Mouse (Mus musculus): Measurements from ENCODE around the gene Cacna1e. TPM values are rescaled to one million over a fixed set of nuclear protein-coding genes. Genes with fewer than 3 reads are reported as not detected.

Cacna1e gene
- polyA plus RNA-seq, 2 experiments = 0.02 to 0.03 TPM

DNA sequence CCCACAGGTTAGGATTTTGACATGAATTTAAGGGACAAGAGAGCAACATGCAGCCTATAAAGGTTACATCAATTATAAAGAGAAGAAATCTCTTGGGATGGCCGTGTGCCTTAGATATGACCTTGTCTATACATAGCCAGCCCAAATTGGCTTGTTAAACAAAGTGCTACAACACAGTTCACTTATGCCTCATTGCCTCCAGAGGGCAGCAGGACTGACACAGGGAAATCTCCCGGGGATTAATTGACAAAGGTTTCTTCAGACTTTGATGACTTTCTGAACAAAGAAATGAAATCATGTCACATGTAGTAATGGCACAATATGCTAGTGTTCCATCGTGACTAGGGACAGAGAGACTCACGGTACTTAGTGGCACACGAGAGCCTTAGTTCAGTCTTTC lies 5.9 kb upstream of the Cacna1e start:
- no peak overlapping the region for H3K4me3 ChIP-seq (ENCODE audit: insufficient read depth in 1 of 2, low read depth in 2 of 2, low read length in 2 of 2)
- H3K9ac ChIP-seq (replicated peaks) = no peak overlapping the region
- H3K4me2 ChIP-seq (ENCODE audit: low read depth) = no peak overlapping the region
- no peaks in the 10 kb centered on the region for H3K27me3 ChIP-seq (ENCODE audit: control insufficient read depth, insufficient read depth, low read length)
- 59% methylated on average over 5 of the region's 5 CpGs for WGBS (ENCODE audit: insufficient replicate concordance)
- no peaks in the 10 kb centered on the region for H3K36me3 ChIP-seq (replicated peaks; ENCODE audit: control insufficient read depth, insufficient read depth, low read depth)
- H3K4me1 ChIP-seq (replicated peaks; ENCODE audit: control insufficient read depth in 2 of 2, insufficient read depth in 2 of 2, low read length in 1 of 2) = no peaks in the 10 kb centered on the region
- no peak for DNase-seq (ENCODE audit: low read depth in 3 of 3, low spot score in 3 of 3)
- H3K27ac ChIP-seq = no peak overlapping the region
- H3K9me3 ChIP-seq (ENCODE audit: control insufficient read depth, low read length) = no peaks in the 10 kb centered on the region
- ATAC-seq (ENCODE audit: insufficient read depth) = no peak
- no peak for TF ChIP-seq EP300 (IDR thresholded peaks at IDR 0.05; ENCODE audit: low read depth)
- no peak for TF ChIP-seq CTCF (IDR thresholded peaks at IDR 0.05; ENCODE audit: low read depth)

- ATAC-seq (ENCODE audit: insufficient read depth) (no peak), DNase-seq (ENCODE audit: low read depth in 3 of 3, low spot score in 3 of 3) (no peak)
- no peaks in the 10 kb centered on the region for H3K36me3 ChIP-seq (replicated peaks; ENCODE audit: control insufficient read depth, insufficient read depth, low read depth)
- H3K27ac ChIP-seq = no peak overlapping the region
- no peak overlapping the region for H3K4me2 ChIP-seq (ENCODE audit: low read depth)
- no peak overlapping the region for H3K9ac ChIP-seq (replicated peaks)
- no peaks in the 10 kb centered on the region for H3K4me1 ChIP-seq (replicated peaks; ENCODE audit: control insufficient read depth in 2 of 2, insufficient read depth in 2 of 2, low read length in 1 of 2)
- TF ChIP-seq CTCF (IDR thresholded peaks at IDR 0.05; ENCODE audit: low read depth) = no peak
- no peak for TF ChIP-seq EP300 (IDR thresholded peaks at IDR 0.05; ENCODE audit: low read depth)
- 73% methylated on average over 5 of the region's 5 CpGs for WGBS (ENCODE audit: insufficient replicate concordance)
- H3K9me3 ChIP-seq (ENCODE audit: control insufficient read depth, low read length) = no peaks in the 10 kb centered on the region
- peaks cover 3% of the 10 kb centered on the region for H3K27me3 ChIP-seq (ENCODE audit: control insufficient read depth, insufficient read depth, low read length)
- H3K4me3 ChIP-seq (ENCODE audit: insufficient read depth in 1 of 2, low read depth in 2 of 2, low read length in 2 of 2) = no peak overlapping the region
Measured at GRCm38 (mm10) chr1:154888495-154888894, 4.2 kb upstream of the Cacna1e start.

GRCm38 (mm10) chr1:154888018-154888417 lies 3.7 kb upstream of the Cacna1e start:
- peaks cover 6% of the 10 kb centered on the region for H3K27me3 ChIP-seq (ENCODE audit: control insufficient read depth, insufficient read depth, low read length)
- no peak overlapping the region for H3K4me3 ChIP-seq (ENCODE audit: insufficient read depth in 1 of 2, low read depth in 2 of 2, low read length in 2 of 2)
- H3K9me3 ChIP-seq (ENCODE audit: control insufficient read depth, low read length) = no peaks in the 10 kb centered on the region
- TF ChIP-seq CTCF (IDR thresholded peaks at IDR 0.05; ENCODE audit: low read depth) = no peak
- no peak for TF ChIP-seq EP300 (IDR thresholded peaks at IDR 0.05; ENCODE audit: low read depth)
- no peak overlapping the region for H3K27ac ChIP-seq
- H3K4me1 ChIP-seq (replicated peaks; ENCODE audit: control insufficient read depth in 2 of 2, insufficient read depth in 2 of 2, low read length in 1 of 2) = no peaks in the 10 kb centered on the region
- no peak overlapping the region for H3K9ac ChIP-seq (replicated peaks)
- no peaks in the 10 kb centered on the region for H3K36me3 ChIP-seq (replicated peaks; ENCODE audit: control insufficient read depth, insufficient read depth, low read depth)
- 60% methylated on average over 5 of the region's 5 CpGs for WGBS (ENCODE audit: insufficient replicate concordance)
- no peak overlapping the region for H3K4me2 ChIP-seq (ENCODE audit: low read depth)
- ATAC-seq (ENCODE audit: insufficient read depth) (no peak), DNase-seq (ENCODE audit: low read depth in 3 of 3, low spot score in 3 of 3) (no peak)

- H3K36me3 ChIP-seq (replicated peaks; ENCODE audit: control insufficient read depth, insufficient read depth, low read depth) = no peaks in the 10 kb centered on the region
- DNase-seq (ENCODE audit: low read depth in 3 of 3, low spot score in 3 of 3) (no peak), ATAC-seq (ENCODE audit: insufficient read depth) (no peak)
- 52% methylated on average over 3 of the region's 3 CpGs for WGBS (ENCODE audit: insufficient replicate concordance)
- no peak overlapping the region for H3K4me2 ChIP-seq (ENCODE audit: low read depth)
- H3K27me3 ChIP-seq (ENCODE audit: control insufficient read depth, insufficient read depth, low read length) = peaks cover 9% of the 10 kb centered on the region
- H3K4me3 ChIP-seq (ENCODE audit: insufficient read depth in 1 of 2, low read depth in 2 of 2, low read length in 2 of 2) = no peak overlapping the region
- H3K9me3 ChIP-seq (ENCODE audit: control insufficient read depth, low read length) = no peaks in the 10 kb centered on the region
- H3K9ac ChIP-seq (replicated peaks) = no peak overlapping the region
- no peak overlapping the region for H3K27ac ChIP-seq
- H3K4me1 ChIP-seq (replicated peaks; ENCODE audit: control insufficient read depth in 2 of 2, insufficient read depth in 2 of 2, low read length in 1 of 2) = no peaks in the 10 kb centered on the region
- TF ChIP-seq CTCF (IDR thresholded peaks at IDR 0.05; ENCODE audit: low read depth) (no peak), EP300 (IDR thresholded peaks at IDR 0.05; ENCODE audit: low read depth) (no peak)
Measured at GRCm38 (mm10) chr1:154887546-154887945, 3.2 kb upstream of the Cacna1e start.

DNA sequence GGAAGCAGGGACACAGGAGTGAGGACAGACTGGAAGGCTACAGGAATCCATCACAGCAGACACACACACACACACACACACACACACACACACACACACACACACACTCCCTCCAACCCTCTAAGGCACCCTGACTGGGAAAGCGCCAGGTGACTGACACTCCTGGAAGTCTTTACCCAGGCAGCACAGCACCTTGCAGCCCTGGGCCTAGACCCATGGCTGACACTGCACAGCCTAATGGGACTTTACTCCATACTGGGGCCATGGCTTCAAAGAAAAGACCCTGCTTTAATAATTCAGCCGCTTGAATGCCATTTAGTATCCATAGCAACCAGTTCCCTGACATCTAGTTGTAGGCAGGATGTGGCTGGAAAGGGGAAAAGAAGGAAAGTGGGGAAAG lies 2.3 kb upstream of the Cacna1e start:
- H3K4me3 ChIP-seq (ENCODE audit: insufficient read depth in 1 of 2, low read depth in 2 of 2, low read length in 2 of 2) = no peak overlapping the region
- H3K27me3 ChIP-seq (ENCODE audit: control insufficient read depth, insufficient read depth, low read length) = peaks cover 9% of the 10 kb centered on the region
- no peak for TF ChIP-seq EP300 (IDR thresholded peaks at IDR 0.05; ENCODE audit: low read depth)
- TF ChIP-seq CTCF (IDR thresholded peaks at IDR 0.05; ENCODE audit: low read depth) = no peak
- no peaks in the 10 kb centered on the region for H3K4me1 ChIP-seq (replicated peaks; ENCODE audit: control insufficient read depth in 2 of 2, insufficient read depth in 2 of 2, low read length in 1 of 2)
- no peaks in the 10 kb centered on the region for H3K36me3 ChIP-seq (replicated peaks; ENCODE audit: control insufficient read depth, insufficient read depth, low read depth)
- ATAC-seq (ENCODE audit: insufficient read depth) = no peak
- H3K27ac ChIP-seq = no peak overlapping the region
- H3K9me3 ChIP-seq (ENCODE audit: control insufficient read depth, low read length) = no peaks in the 10 kb centered on the region
- WGBS (ENCODE audit: insufficient replicate concordance) = 46% methylated on average over 2 of the region's 2 CpGs
- H3K9ac ChIP-seq (replicated peaks) = no peak overlapping the region
- no peak for DNase-seq (ENCODE audit: low read depth in 3 of 3, low spot score in 3 of 3)
- H3K4me2 ChIP-seq (ENCODE audit: low read depth) = no peak overlapping the region

Data from liver, embryonic 14.5 days (tissue).